Mouse (Mus musculus) urinary bladder, postnatal 14 days (tissue): ENCODE results near the gene Ttc21a.

Source experiments
- DNase-seq: peaks from one replicate; pipeline ENCODE4 v3.0.0; 2021; ENCODE audit warnings: low spot score

Gene Ttc21a

GRCm38 (mm10) chr9:119976704-119977556 lies 39.5 kb downstream of the Ttc21a start:
- no peak for DNase-seq

GRCm38 (mm10) chr9:119977557-119978060 lies 40.2 kb downstream of the Ttc21a start:
- no peak for DNase-seq

GRCm38 (mm10) chr9:119978151-119978810 lies 40.9 kb downstream of the Ttc21a start:
- no peak for DNase-seq

DNA sequence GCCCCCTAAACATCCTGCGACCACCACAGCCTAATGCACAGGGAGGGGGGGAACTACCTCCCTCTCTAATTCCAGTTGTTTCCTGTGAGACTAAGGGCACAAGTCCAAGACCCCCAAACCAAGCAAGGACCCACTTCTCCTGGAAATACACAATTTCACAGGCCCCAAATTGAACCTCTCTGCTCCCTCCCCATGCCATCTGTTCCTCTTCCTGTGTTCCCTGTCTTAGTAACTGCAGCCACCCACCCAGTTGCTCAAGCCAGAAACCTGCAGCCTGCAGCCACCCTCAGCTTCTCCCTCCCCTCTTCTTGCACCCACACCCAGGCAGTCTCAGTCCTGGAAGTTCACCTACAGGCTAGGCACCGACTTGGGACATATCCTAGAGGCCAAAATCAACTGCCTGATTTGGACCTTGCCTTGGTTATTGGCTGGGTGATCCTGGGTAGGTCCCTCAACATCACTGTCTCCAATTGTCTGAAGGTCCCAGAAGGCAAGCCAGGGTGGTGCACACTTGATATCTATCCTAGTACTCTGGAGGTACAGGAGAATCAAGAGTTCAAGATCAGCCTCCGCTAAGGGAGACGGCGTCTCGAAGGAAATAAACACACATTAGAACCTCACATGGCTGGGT lies 41.5 kb downstream of the Ttc21a start:
- DNase-seq: no peak

DNA sequence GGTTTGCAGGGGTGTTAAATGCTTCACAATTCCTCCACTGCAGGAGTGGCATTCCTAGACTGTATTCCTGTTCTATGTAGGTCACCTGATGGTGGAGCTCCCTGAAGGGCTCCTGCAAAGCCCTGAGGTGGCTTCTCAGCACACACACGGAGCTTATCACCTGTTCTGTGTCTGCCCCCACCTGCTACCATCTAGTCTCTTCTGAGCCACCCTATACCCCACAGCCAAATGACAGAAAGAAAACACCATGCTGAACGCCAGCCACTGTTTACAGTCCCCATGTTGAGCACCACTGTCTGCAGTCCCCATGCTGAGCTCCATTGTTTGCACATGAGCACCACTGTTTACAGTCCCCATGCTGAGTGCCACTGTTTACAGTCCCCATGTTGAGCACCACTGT lies 42.3 kb downstream of the Ttc21a start:
- DNase-seq: no peak

- DNase-seq: no peak
These were observed 43.4 kb downstream of the Ttc21a start for GRCm38 (mm10) chr9:119980770-119981182.

DNA sequence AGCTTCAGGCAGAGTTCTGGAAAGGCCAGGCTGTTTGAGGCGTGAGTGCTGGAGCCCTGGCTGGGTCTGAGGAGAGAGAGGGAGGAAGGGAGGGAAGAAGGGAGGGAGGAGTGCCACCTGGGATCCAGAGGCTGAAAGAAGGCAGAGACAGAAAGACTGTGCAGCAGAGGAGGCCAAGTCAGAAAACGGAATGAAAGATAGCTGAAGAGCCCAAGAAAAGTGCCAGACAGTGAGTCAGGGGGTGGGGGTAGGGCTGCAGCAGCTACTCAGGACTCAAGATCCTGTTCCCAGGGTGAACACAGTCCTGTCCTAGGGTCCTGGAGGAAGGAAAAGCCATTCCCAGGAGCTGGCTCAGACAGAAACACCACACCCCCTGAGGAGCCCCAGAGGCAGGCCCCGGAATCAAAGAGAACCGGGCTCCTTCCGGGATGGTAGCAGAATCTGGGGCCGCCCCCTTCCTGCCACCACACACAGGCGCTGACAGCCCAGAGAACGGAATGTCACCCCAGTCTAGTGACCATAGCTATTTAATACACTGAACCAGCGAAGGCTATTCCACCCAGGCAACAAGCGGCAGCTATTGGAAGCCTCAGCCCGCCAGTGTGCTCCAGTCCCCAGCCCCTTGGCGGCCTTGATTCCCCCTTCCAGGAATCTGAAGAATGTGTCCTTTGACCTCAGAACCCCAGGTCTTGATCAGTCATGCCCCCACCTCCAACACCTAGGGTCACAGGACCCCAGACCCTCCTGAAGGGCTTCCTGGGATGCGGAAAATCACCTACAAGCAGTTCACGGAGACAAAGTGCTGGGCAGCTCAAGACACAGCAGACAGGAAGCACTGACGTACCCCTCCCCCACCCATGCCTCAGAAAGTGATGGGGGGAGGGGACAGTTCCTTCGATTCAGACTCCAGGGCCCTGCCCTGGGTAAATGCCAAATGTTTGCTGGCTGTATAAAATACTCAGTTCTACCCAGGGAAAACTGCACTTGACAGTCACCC lies 44.1 kb downstream of the Ttc21a start:
- DNase-seq: peak; percentile 71

GRCm38 (mm10) chr9:119982241-119982811 lies 44.9 kb downstream of the Ttc21a start:
- DNase-seq: peak; percentile 75

GRCm38 (mm10) chr9:119982956-119983551 lies 45.6 kb downstream of the Ttc21a start:
- peak; percentile 69 for DNase-seq

GRCm38 (mm10) chr9:119983585-119984535 lies 46.5 kb downstream of the Ttc21a start:
- DNase-seq: peak; percentile 94

GRCm38 (mm10) chr9:119984536-119985011 lies 47.2 kb downstream of the Ttc21a start, which contains the start of gene Csrnp1:
Csrnp1 (minus strand) TSS chr9:119984658.
- no peak for DNase-seq

DNA sequence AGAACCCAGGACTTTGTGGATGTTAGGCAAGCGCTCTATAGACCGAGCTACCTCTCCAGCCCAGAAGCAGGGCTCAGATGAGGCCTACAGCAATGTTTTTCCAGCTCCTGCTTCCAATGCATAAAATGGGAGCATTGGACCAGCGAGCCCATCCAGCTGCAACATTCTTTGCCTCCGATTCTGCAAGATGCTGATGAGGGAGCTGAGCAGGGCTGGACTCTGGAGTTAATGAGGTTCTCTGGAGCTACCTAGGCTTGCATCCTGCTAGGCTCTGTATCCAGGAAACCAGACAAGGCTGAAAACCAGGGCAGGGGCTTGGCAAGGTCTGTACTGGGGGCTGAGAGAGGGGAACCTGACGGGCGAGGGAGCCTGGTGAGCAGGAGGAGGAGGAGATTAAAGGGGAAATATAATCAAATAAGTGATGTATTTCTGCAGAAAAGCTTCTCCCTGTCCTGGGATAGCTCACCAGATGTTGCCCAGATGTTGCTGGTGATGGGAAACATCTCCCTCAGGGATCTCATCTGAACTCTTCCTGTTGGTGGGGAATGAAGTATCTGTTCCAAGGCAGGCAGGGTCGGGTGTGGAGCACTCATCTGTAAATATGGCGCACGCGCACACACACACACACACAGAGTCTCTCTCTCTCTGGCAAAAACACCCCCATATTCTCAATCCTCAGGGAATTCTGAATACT lies 48.6 kb downstream of the Ttc21a start:
- DNase-seq: no peak

GRCm38 (mm10) chr9:119988304-119988703 lies 50.9 kb downstream of the Ttc21a start:
- no peak for DNase-seq

- DNase-seq: no peak
These were observed 53.9 kb downstream of the Ttc21a start for GRCm38 (mm10) chr9:119991310-119991709.

GRCm38 (mm10) chr9:119993092-119993844 lies 55.9 kb downstream of the Ttc21a start:
- DNase-seq: no peak

- DNase-seq: peak; percentile 47
These were observed 56.8 kb downstream of the Ttc21a start for GRCm38 (mm10) chr9:119994207-119994606.

- DNase-seq: no peak
These were observed 58.7 kb downstream of the Ttc21a start for GRCm38 (mm10) chr9:119996080-119996479.

DNA sequence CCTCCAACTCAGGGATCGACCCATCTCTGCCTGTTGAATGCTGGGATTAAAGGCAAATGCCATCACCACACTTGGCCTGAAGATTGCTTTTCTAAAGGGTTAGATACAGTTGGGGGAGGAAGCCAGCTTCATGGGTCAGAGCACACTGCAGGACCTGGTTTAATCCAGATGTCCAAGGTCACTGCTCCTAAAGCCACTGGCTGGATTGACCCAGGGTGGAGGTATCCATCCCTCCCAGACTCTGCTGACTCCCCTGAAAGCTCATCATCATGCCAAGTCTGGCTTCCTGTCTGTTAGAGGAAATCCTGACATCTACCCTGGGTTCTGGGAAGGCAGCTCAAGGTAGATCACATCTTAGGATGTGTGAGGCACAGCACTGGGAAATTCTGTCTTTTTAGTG lies 61.4 kb downstream of the Ttc21a start:
- DNase-seq: no peak
